Mouse (Mus musculus): ENCODE results near the gene Sgk2. TPM values are rescaled to one million over a fixed set of nuclear protein-coding genes. Genes with fewer than 3 reads are reported as not detected.
A peak's percentile ranks its signal among the peaks of the same experiment; 100 is the strongest.

Gene Sgk2
- polyA plus RNA-seq, 1 experiment from 2014 or later: not detected

GRCm38 (mm10) chr2:162993881-162994616, 6.9 kb downstream of the Sgk2 start:
- no peaks in the 10 kb centered on the region; the same call in 1 of the 2 replicates for H3K27me3 ChIP-seq
- no peak overlapping the region for H3K27ac ChIP-seq (replicated peaks)
- no peak overlapping the region for H3K4me3 ChIP-seq
- ATAC-seq (ENCODE audit: low read depth): no peak
- no peak overlapping the region for H3K4me2 ChIP-seq
- no peaks in the 10 kb centered on the region for H3K9me3 ChIP-seq
- peaks cover 5% of the 10 kb centered on the region; the same call in 1 of the 2 replicates for H3K4me1 ChIP-seq (replicated peaks)
- WGBS: 78% methylated on average over 9 of the region's 9 CpGs
- H3K9ac ChIP-seq: no peak overlapping the region
- no peaks in the 10 kb centered on the region for H3K36me3 ChIP-seq

DNA sequence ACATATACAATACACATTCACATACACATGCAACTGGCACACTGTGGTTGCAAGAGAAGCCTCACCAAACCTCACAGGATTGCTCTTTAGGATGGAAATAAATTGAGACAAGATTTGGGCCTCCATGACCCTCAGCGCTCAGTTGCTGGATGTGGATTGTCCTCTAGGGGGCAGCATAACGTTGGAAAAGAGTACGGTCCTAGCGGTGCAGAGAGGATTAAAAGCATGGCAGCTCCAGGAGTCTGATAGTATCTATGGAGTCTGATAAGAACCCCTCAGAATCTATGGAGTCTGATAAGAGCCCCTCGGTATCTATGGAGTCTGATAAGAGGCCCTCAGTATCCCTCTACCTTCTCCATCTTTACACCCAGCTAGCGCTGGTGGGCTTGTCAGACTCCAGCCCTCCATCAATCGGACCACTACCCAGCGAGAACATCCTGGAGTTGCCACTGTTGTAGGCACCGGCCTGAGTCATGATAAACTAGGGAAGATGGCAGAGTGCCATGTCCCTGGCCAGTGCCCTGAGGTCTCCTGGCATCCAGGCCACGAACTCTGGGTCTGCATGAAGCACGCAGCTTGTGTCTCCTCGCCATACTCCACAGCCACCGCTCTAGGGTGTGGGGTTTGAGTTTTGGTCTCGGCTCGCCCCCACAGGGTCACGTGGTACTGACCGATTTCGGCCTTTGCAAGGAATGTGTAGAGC, 11.5 kb downstream of the Sgk2 start:
- H3K27me3 ChIP-seq: peaks cover 11% of the 10 kb centered on the region; the same call in 1 of the 2 replicates
- H3K9ac ChIP-seq: no peak overlapping the region
- peak; percentile 77; the same call in 1 of the 2 replicates for ATAC-seq (ENCODE audit: low read depth)
- H3K4me1 ChIP-seq (replicated peaks): peaks cover 5% of the 10 kb centered on the region; the same call in 1 of the 2 replicates
- H3K9me3 ChIP-seq: no peaks in the 10 kb centered on the region
- no peaks in the 10 kb centered on the region for H3K36me3 ChIP-seq
- peak overlapping the region; percentile 49 for H3K4me2 ChIP-seq
- 28% methylated on average over 18 of the region's 18 CpGs for WGBS
- H3K27ac ChIP-seq (replicated peaks): no peak overlapping the region
- peak overlapping the region; percentile 6; the same call in 1 of the 2 replicates for H3K4me3 ChIP-seq

- Histone ChIP-seq H3K27me3 (peaks cover 11% of the 10 kb centered on the region; the same call in 1 of the 2 replicates), H3K27ac (replicated peaks) (no peak overlapping the region), H3K4me1 (replicated peaks) (peaks cover 5% of the 10 kb centered on the region; the same call in 1 of the 2 replicates), H3K4me2 (no peak overlapping the region), H3K36me3 (no peaks in the 10 kb centered on the region), H3K9me3 (no peaks in the 10 kb centered on the region), H3K4me3 (no peak overlapping the region), H3K9ac (no peak overlapping the region)
- no peak for ATAC-seq (ENCODE audit: low read depth)
- 30% methylated on average over 3 of the region's 3 CpGs for WGBS
Observed at GRCm38 (mm10) chr2:162999744-163000143, 12.6 kb downstream of the Sgk2 start.

- Histone ChIP-seq H3K9me3 (no peaks in the 10 kb centered on the region), H3K36me3 (no peaks in the 10 kb centered on the region), H3K4me3 (no peak overlapping the region), H3K4me1 (replicated peaks) (peaks cover 5% of the 10 kb centered on the region; the same call in 1 of the 2 replicates), H3K9ac (no peak overlapping the region), H3K27me3 (peaks cover 11% of the 10 kb centered on the region; the same call in 1 of the 2 replicates), H3K4me2 (no peak overlapping the region), H3K27ac (replicated peaks) (no peak overlapping the region)
- ATAC-seq (ENCODE audit: low read depth): no peak
- WGBS: 89% methylated on average over 1 of the region's 1 CpGs
Observed at GRCm38 (mm10) chr2:163001071-163001470, 13.9 kb downstream of the Sgk2 start.

DNA sequence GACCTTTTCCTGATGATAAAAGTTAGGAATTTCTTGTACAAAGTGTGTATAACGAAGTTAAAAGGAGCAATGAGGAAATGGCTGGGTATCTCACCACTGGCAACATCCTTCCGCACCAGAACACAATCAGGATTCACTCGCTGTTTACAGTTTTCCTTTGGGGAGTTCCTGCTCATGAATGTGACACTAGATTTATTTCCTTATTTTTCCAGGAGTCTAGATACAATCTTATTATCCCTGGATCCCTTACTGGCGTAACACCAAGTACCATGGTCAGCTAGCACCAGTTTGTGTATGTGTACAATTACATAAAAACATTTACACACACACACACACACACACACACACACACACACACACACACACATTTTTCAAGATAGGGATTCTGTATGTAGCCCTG, 20.2 kb downstream of the Sgk2 start:
- H3K36me3 ChIP-seq: no peaks in the 10 kb centered on the region

DNA sequence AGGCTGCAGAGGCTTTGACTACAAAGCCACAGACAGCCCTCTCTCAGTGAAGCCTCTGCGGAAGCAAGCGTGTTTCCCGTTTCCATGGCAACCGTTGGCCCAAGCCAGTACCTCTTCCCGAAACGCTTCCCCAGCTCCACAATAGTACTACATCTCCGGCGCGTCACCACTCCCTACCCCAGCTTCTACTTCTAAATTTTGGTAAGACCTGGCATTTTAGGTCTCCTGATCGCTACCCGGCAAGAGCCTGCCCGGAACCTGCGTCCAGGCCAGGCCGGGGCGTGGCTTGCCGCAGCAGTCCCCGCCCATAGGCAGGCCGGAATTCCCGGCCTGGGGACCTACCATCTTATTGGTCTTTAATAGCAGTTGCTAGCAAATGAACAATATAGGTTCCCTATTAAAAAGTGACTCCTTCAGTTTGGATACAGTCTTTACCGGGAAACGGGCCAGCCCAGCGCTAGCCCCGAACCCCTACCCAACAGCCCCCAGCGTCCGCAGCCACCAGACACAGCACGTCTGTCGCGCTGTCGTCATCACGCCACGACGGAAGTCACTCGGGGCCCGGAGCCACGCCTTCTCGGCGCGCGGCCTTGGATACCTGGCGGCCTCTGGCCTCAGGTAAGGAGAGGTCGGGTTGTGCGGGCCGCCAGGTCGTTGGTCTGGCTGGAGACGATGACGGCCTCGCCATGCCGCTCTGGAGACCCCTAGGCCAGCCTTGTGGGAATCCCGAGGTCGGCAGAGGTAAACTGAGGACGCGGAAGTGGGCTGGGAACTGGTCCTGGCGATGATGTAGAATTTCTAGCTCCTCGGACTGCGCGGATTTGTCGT, 30.0 kb downstream of the Sgk2 start, which contains the start of gene Ift52:
Gene Ift52 (plus strand): TSS at position 439 of the 828 bp plus-strand sequence.
- Histone ChIP-seq H3K27me3 (peaks cover 6% of the 10 kb centered on the region; the same call in 1 of the 2 replicates), H3K36me3 (no peaks in the 10 kb centered on the region), H3K9ac (peak within 1 kb of the TSS; percentile 86), H3K4me2 (peak within 1 kb of the TSS; percentile 58), H3K4me3 (peak within 1 kb of the TSS; percentile 75), H3K27ac (replicated peaks) (peak within 1 kb of the TSS; percentile 59), H3K4me1 (replicated peaks) (peaks cover 13% of the 10 kb centered on the region), H3K9me3 (no peaks in the 10 kb centered on the region)
- ATAC-seq (ENCODE audit: low read depth): peak; percentile 94
- WGBS: under 1% methylated on average over 57 of the region's 57 CpGs

More for the DNA sequence above, 20.2 kb downstream of the Sgk2 start:
- ATAC-seq (ENCODE audit: low read depth): no peak
- Histone ChIP-seq H3K27me3 (peaks cover 11% of the 10 kb centered on the region; the same call in 1 of the 2 replicates), H3K9ac (no peak overlapping the region), H3K4me1 (replicated peaks) (no peaks in the 10 kb centered on the region), H3K4me3 (no peak overlapping the region), H3K27ac (replicated peaks) (no peak overlapping the region), H3K9me3 (no peaks in the 10 kb centered on the region), H3K4me2 (no peak overlapping the region)
- WGBS: 70% methylated on average over 4 of the region's 4 CpGs

- no peak overlapping the region for H3K9ac ChIP-seq
- H3K4me2 ChIP-seq: no peak overlapping the region
- ATAC-seq (ENCODE audit: low read depth): no peak
- H3K27ac ChIP-seq (replicated peaks): no peak overlapping the region
- WGBS: 86% methylated on average over 5 of the region's 5 CpGs
- H3K27me3 ChIP-seq: no peaks in the 10 kb centered on the region
- H3K36me3 ChIP-seq: peaks cover 96% of the 10 kb centered on the region
- H3K4me1 ChIP-seq (replicated peaks): no peaks in the 10 kb centered on the region
- no peak overlapping the region for H3K4me3 ChIP-seq
- no peaks in the 10 kb centered on the region for H3K9me3 ChIP-seq
Observed at GRCm38 (mm10) chr2:163031289-163031688, 44.2 kb downstream of the Sgk2 start.

DNA sequence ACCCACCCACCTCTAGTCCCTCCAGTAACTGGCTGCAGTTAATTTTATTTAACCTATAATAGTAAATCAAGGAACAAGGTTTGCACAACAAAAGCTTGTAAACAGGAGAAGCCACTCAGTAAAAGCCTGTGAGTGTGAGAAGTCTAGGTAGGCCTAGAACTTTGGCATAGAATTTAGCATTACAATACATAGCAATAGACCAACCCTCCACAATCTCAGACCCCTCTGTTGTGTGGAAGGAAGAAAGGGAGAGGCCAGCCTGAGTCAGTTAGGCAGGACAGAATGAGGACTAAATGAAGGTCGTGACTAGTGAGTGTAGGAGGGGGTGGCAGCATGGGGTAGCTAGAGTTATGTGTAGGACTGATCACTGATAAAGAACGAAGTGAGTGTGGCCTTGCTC, 44.6 kb downstream of the Sgk2 start:
- H3K4me2 ChIP-seq: no peak overlapping the region
- no peaks in the 10 kb centered on the region for H3K4me1 ChIP-seq (replicated peaks)
- H3K4me3 ChIP-seq: no peak overlapping the region
- no peaks in the 10 kb centered on the region for H3K27me3 ChIP-seq
- peaks cover 97% of the 10 kb centered on the region for H3K36me3 ChIP-seq
- H3K9me3 ChIP-seq: no peaks in the 10 kb centered on the region
- ATAC-seq (ENCODE audit: low read depth): no peak
- H3K27ac ChIP-seq (replicated peaks): no peak overlapping the region
- 73% methylated on average over 2 of the region's 2 CpGs for WGBS
- no peak overlapping the region for H3K9ac ChIP-seq

GRCm38 (mm10) chr2:163032622-163033021, 45.5 kb downstream of the Sgk2 start:
- ATAC-seq (ENCODE audit: low read depth): no peak
- Histone ChIP-seq H3K9me3 (no peaks in the 10 kb centered on the region), H3K27ac (replicated peaks) (no peak overlapping the region), H3K4me3 (no peak overlapping the region), H3K27me3 (no peaks in the 10 kb centered on the region), H3K4me1 (replicated peaks) (no peaks in the 10 kb centered on the region), H3K36me3 (peaks cover 97% of the 10 kb centered on the region), H3K4me2 (no peak overlapping the region), H3K9ac (no peak overlapping the region)
- 53% methylated on average over 4 of the region's 4 CpGs for WGBS

DNA sequence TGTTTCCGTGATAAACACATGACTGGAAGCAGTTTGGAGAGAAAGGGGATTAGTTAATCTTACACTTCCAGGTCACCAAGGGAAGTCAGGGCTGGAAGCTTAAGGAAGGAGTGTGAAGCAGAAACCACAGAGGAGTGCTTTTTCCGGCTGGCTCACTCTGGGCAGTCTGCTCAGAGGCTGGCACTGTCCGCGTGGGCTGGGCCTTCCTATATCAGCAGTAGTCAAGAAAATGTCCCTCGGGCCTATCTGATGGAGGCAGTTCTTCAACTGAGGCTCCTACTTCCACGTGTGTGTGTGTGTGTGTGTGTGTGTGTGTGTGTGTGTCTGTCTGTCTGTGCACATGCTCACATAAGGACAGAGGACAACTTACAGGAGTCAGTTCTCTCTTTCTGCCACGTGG, 52.8 kb downstream of the Sgk2 start:
- no peak overlapping the region for H3K9ac ChIP-seq
- H3K4me2 ChIP-seq: no peak overlapping the region
- H3K36me3 ChIP-seq: peaks cover 92% of the 10 kb centered on the region
- H3K4me3 ChIP-seq: no peak overlapping the region
- H3K27ac ChIP-seq (replicated peaks): no peak overlapping the region
- H3K9me3 ChIP-seq: no peaks in the 10 kb centered on the region
- H3K27me3 ChIP-seq: no peaks in the 10 kb centered on the region
- no peaks in the 10 kb centered on the region for H3K4me1 ChIP-seq (replicated peaks)
- no peak for ATAC-seq (ENCODE audit: low read depth)
- 94% methylated on average over 7 of the region's 7 CpGs for WGBS

DNA sequence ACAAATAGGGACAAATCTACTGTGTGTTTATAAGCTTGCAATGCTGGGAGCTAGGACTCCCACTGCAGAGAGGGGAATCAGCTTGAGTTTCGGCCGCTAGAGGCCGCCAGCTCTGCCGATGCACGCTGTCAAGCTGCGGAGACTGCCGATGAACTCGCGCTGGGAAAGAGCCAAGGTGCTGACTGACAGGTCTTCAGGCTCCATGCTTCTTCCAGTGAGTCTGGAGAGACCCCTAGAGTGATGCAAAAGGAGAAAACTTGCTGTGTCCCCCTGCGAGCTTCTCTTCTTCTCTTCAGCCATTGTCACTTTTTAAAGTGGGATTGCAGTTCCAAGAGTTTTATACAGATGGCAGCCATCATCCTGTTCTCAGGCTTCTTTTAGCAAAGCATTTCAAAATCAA, 61.0 kb downstream of the Sgk2 start:
- peak; percentile 61; the same call in 1 of the 2 replicates for ATAC-seq (ENCODE audit: low read depth)
- H3K27me3 ChIP-seq: peaks cover 3% of the 10 kb centered on the region; the same call in 1 of the 2 replicates
- no peaks in the 10 kb centered on the region for H3K9me3 ChIP-seq
- H3K4me2 ChIP-seq: peak overlapping the region; percentile 50
- 5% methylated on average over 10 of the region's 10 CpGs for WGBS
- H3K4me1 ChIP-seq (replicated peaks): no peaks in the 10 kb centered on the region
- H3K27ac ChIP-seq (replicated peaks): no peak overlapping the region
- peak overlapping the region; percentile 28; the same call in 1 of the 2 replicates for H3K9ac ChIP-seq
- no peak overlapping the region; the same call in 1 of the 2 replicates for H3K4me3 ChIP-seq
- H3K36me3 ChIP-seq: peaks cover 50% of the 10 kb centered on the region

Measured in neural tube, embryonic 13.5 days (tissue).